Mouse (Mus musculus): ENCODE results near the gene 1700067P10Rik. TPM values are rescaled to one million over a fixed set of nuclear protein-coding genes. Genes with fewer than 3 reads are reported as not detected.

The 1700067P10Rik gene
- polyA plus RNA-seq, 1 experiment = not detected

Other genes with a start within 250 kb of the 1700067P10Rik start
- gene Foxp4, start 164.7 kb upstream of the 1700067P10Rik start, polyA plus RNA-seq (2012; rRNA removed) = 46.2 and 62.4 TPM in 2 replicates
- not detected in 2 replicates for gene 1700122O11Rik, start 51.0 kb upstream of the 1700067P10Rik start, polyA plus RNA-seq (2012; rRNA removed)
- gene 9830107B12Rik, start 56.9 kb downstream of the 1700067P10Rik start, polyA plus RNA-seq (2012; rRNA removed) = 0.07 and 0.23 TPM in 2 replicates
- 0.38 and 0.46 TPM in 2 replicates for gene A530064D06Rik, start 78.0 kb downstream of the 1700067P10Rik start, polyA plus RNA-seq (2012; rRNA removed)
- gene Trem1, start 143.4 kb downstream of the 1700067P10Rik start, polyA plus RNA-seq (2012; rRNA removed) = 0.21 and 0.37 TPM in 2 replicates
- 0.11 TPM in 1 of 2 replicates, not detected in the other for gene Trem3, start 158.5 kb downstream of the 1700067P10Rik start, polyA plus RNA-seq (2012; rRNA removed)
- gene Treml4, start 175.0 kb downstream of the 1700067P10Rik start, polyA plus RNA-seq (2012; rRNA removed) = 1.7 and 2.8 TPM in 2 replicates
- 2.5 and 2.8 TPM in 2 replicates for gene Treml2, start 210.2 kb downstream of the 1700067P10Rik start, polyA plus RNA-seq (2012; rRNA removed)
- gene B430306N03Rik, start 226.8 kb downstream of the 1700067P10Rik start, polyA plus RNA-seq (2012; rRNA removed) = 0.53 and 0.81 TPM in 2 replicates

Measured in large intestine, adult 2 months (tissue).